Mouse (Mus musculus) left cerebral cortex, adult 2 months (tissue): ENCODE measurements around the gene Synj1. TPM values are rescaled to one million over a fixed set of nuclear protein-coding genes. Genes with fewer than 3 reads are reported as not detected.

Experiments
- DNase-seq, 2 experiments: peaks; one replicate each; pipeline ENCODE4 v3.0.0; 2021 to 2022; ENCODE audit warnings: low spot score in 2 of 2, mixed read lengths in 1 of 2; ENCODE audit errors: extremely low spot score in 1 of 2
- H3K27ac ChIP-seq: fragments of 200-600 bp; 2 replicates; pipeline ENCODE4 v1.8.1; 2022
- H3K4me3 ChIP-seq: fragments of 200-600 bp; 2 replicates; pipeline ENCODE4 v1.8.1; 2022
- CTCF ChIP-seq: fragments of 200-600 bp; IDR thresholded peaks from 2 replicates; pipeline ENCODE4 v1.8.1; 2022; ENCODE audit warnings: antibody characterized with exemption, mild to moderate bottlenecking, moderate library complexity
- intact Hi-C: fragments of 180-260 bp; cut with DNase I; formaldehyde crosslinking; loops from one replicate; pipeline ENCODE4 v1.15.1; 2025
- long read RNA-seq, 2 experiments: library from polyadenylated mRNA; stranded (forward); transcript quantifications; one replicate each; pipeline ENCODE4 v2.0.0; 2021; ENCODE audit warnings: borderline mapping rate in 2 of 2
- total RNA-seq, 2 experiments: library from RNA; stranded (reverse); gene quantifications; 2 replicates each; pipeline ENCODE4 v1.2.3; 2021

The Synj1 gene
- 100 to 1,000 TPM; 339 TPM for total RNA-seq
- long read RNA-seq, experiment 1, full-length matches to known transcripts: 84 of 212 reads
- long read RNA-seq, experiment 1, partial matches to known transcripts: 50 of 212 reads
- long read RNA-seq, experiment 1, other reads (novel, unspliced or antisense): 78 of 212 reads
- long read RNA-seq, experiment 2, full-length matches to known transcripts: 55 of 145 reads
- long read RNA-seq, experiment 2, partial matches to known transcripts: 32 of 145 reads
- long read RNA-seq, experiment 2, other reads (novel, unspliced or antisense): 58 of 145 reads

GRCm38 (mm10) chr16:91011021-91011683 lies at the start of gene Synj1:
TSS of gene Synj1 (minus strand) at chr16:91011308.
- DNase-seq: peak; percentile 92 to 93
- peak within 1 kb of the TSS; percentile 93 for H3K4me3 ChIP-seq
- no peak for TF ChIP-seq CTCF
- intact Hi-C loops: loop anchor here (2.0 kb wide), 1 partner anchor 34 kb away; the partner anchor contains the start of gene Paxbp1
- peak within 1 kb of the TSS; percentile 99 for H3K27ac ChIP-seq

GRCm38 (mm10) chr16:91057741-91058140 lies 46.6 kb upstream of the Synj1 start:
- intact Hi-C loops: no loop called here
- H3K27ac ChIP-seq: no peak overlapping the region
- DNase-seq: no peak
- H3K4me3 ChIP-seq: no peak overlapping the region
- no peak for TF ChIP-seq CTCF

- no peak overlapping the region for H3K27ac ChIP-seq
- DNase-seq: no peak
- intact Hi-C loops: no loop called here
- TF ChIP-seq CTCF: no peak
- no peak overlapping the region for H3K4me3 ChIP-seq
Measured at GRCm38 (mm10) chr16:91057261-91057660, 46.2 kb upstream of the Synj1 start.

- Histone ChIP-seq H3K4me3 (no peak overlapping the region), H3K27ac (no peak overlapping the region)
- no peak for TF ChIP-seq CTCF
- peak; percentile 50 to 66 for DNase-seq
- intact Hi-C loops: loop anchor here (1.0 kb wide), 1 partner anchor 12 kb away; the partner anchor contains the start of gene Paxbp1
Measured at GRCm38 (mm10) chr16:91056043-91056821, 45.1 kb upstream of the Synj1 start.

- no peak for TF ChIP-seq CTCF
- no peak overlapping the region for H3K27ac ChIP-seq
- DNase-seq: no peak
- intact Hi-C loops: no loop called here
- H3K4me3 ChIP-seq: no peak overlapping the region
Measured at GRCm38 (mm10) chr16:91055150-91055549, 44.0 kb upstream of the Synj1 start.

- Histone ChIP-seq H3K27ac (no peak overlapping the region), H3K4me3 (no peak overlapping the region)
- intact Hi-C loops: no loop called here
- TF ChIP-seq CTCF: no peak
- no peak for DNase-seq
Measured at GRCm38 (mm10) chr16:91053599-91053998, 42.5 kb upstream of the Synj1 start.

GRCm38 (mm10) chr16:91045511-91045910 lies 34.4 kb upstream of the Synj1 start:
- H3K27ac ChIP-seq: no peak overlapping the region
- intact Hi-C loops: loop anchor here (2.0 to 10.0 kb wide), 2 partner anchors 35 to 599 kb away; partner anchors contain the start of genes Gart, Son and Synj1
- no peak overlapping the region for H3K4me3 ChIP-seq
- peak; percentile 57 for TF ChIP-seq CTCF
- DNase-seq: no peak

GRCm38 (mm10) chr16:91044270-91045182 lies 33.4 kb upstream of the Synj1 start, which contains the start of gene Paxbp1:
TSS of gene Paxbp1 (minus strand) at chr16:91044543.
- intact Hi-C loops: loop anchor here (1.0 to 10.0 kb wide), 4 partner anchors 12 to 600 kb away; partner anchors contain the start of genes Gart, Son and Synj1
- Histone ChIP-seq H3K27ac (peak within 1 kb of the TSS; percentile 96), H3K4me3 (peak within 1 kb of the TSS; percentile 92)
- DNase-seq: peak; percentile 99
- TF ChIP-seq CTCF: peak; percentile 97

GRCm38 (mm10) chr16:91043461-91044248 lies 32.5 kb upstream of the Synj1 start:
- intact Hi-C loops: loop anchor here (1.0 to 10.0 kb wide), 4 partner anchors 13 to 601 kb away; partner anchors contain the start of genes Gart, Son and Synj1
- peak overlapping the region; percentile 96 for H3K27ac ChIP-seq
- peak overlapping the region; percentile 92 for H3K4me3 ChIP-seq
- DNase-seq: peak; percentile 56
- TF ChIP-seq CTCF: no peak

- no peak for DNase-seq
- intact Hi-C loops: loop anchor here (10.0 kb wide), 1 partner anchor 602 kb away; the partner anchor contains the start of genes Gart and Son
- TF ChIP-seq CTCF: no peak
- Histone ChIP-seq H3K27ac (no peak overlapping the region), H3K4me3 (peak overlapping the region; percentile 92)
Measured at GRCm38 (mm10) chr16:91042640-91043039, 31.5 kb upstream of the Synj1 start.
